Mouse (Mus musculus): ENCODE measurements around the gene Fam163b.

GRCm38 (mm10) chr2:27118452-27118851 is 23.8 kb downstream of the Fam163b start:
- TF ChIP-seq CTCF (IDR thresholded peaks at IDR 0.05; ENCODE audit: low read depth, low read length), result no peak
- no peak for TF ChIP-seq POLR2A (IDR thresholded peaks at IDR 0.05; ENCODE audit: borderline replicate concordance, low read depth, low read length)
